Mouse (Mus musculus) lung, adult 2 months (tissue): ENCODE results near the gene Kbtbd4. TPM values are rescaled to one million over a fixed set of nuclear protein-coding genes. Genes with fewer than 3 reads are reported as not detected.

Experiments
- DNase-seq: peaks from one replicate; pipeline ENCODE4 v3.0.0; 2022
- H3K4me1 ChIP-seq: fragments of 200-500 bp; 2 replicates; pipeline ENCODE4 v1.6.1; 2011; ENCODE audit warnings: low read length; ENCODE audit not compliant: control insufficient read depth, insufficient read depth
- H3K4me3 ChIP-seq: fragments of 200-500 bp; replicated peaks from 2 replicates; pipeline ENCODE3; 2011; ENCODE audit warnings: low read depth, mild to moderate bottlenecking, control low read depth, low read length; ENCODE audit errors: extremely low read depth
- CTCF ChIP-seq: fragments of 200-500 bp; IDR thresholded peaks from 2 replicates; pipeline ENCODE4 v1.5.1; 2011; ENCODE audit warnings: mild to moderate bottlenecking, low read length, control low read depth; ENCODE audit not compliant: insufficient read depth
- POLR2A ChIP-seq: fragments of 200-500 bp; IDR thresholded peaks from 2 replicates; pipeline ENCODE4 v1.6.1; 2011; ENCODE audit warnings: low read depth, mild to moderate bottlenecking, control low read depth, low read length, borderline replicate concordance; ENCODE audit errors: extremely low read depth
- WGBS: fragments of 180-500 bp; shearing (Covaris S2); methylation state at CpG from one replicate; pipeline ENCODE4 v1.1.7; 2018; 5-methylcytosine and 5-hydroxymethylcytosine counted together
- polyA plus RNA-seq: library from polyadenylated mRNA; depleted of rRNA; stranded (reverse); fragments of >200 nt; gene quantifications from 2 replicates; pipeline ENCODE4 v1.2.3, GENCODE M21; 2012

Gene Kbtbd4
- polyA plus RNA-seq, 1 experiment = 15.6 TPM

DNA sequence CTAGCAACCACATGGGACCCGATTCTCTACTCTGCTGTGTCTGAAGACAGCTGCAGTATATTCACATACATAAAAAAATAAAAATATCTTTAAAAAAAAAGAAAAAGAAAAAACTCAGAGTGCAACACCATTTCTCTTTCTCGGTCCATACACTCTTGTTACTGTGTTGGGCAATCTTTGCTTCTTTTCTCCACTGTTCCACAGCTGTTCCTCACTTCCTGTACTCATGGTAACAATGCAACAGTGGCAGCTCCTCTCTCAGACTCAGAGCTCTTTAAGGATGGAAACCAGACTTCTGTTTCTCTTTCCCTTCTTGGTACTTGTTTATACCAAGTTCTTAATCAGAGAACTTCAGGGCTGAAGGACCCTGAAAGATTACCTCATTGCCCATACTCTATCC, 1.1 kb upstream of the Kbtbd4 start:
- no peak for DNase-seq
- 54% methylated on average over 2 of the region's 2 CpGs for WGBS
- TF ChIP-seq CTCF (no peak), POLR2A (no peak)
- Histone ChIP-seq H3K4me3 (no peak overlapping the region), H3K4me1 (peaks cover 7% of the 10 kb centered on the region)

DNA sequence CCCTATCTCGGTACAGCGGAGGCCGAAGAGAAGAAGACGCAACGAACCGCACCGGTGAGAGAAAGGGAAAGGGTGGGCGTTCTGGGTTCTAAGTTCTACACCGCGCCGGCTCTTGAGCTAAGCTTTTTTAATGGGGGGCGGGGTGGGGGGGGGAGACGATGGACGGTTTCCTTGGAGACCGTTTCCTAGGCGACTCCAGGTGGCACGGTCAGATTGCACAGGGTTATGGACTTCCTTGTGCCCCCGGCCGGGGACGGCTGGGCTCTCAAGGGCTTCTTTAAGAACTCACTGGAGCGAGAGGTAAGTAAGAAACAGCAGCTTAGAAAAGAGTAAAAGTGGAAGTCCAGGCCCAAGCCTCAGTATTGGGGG, 300 bp downstream of the Kbtbd4 start:
- no peak for DNase-seq
- WGBS = under 1% methylated on average over 21 of the region's 21 CpGs
- no peak for TF ChIP-seq CTCF
- peaks cover 7% of the 10 kb centered on the region for H3K4me1 ChIP-seq
- H3K4me3 ChIP-seq = peak overlapping the region; percentile 73

DNA sequence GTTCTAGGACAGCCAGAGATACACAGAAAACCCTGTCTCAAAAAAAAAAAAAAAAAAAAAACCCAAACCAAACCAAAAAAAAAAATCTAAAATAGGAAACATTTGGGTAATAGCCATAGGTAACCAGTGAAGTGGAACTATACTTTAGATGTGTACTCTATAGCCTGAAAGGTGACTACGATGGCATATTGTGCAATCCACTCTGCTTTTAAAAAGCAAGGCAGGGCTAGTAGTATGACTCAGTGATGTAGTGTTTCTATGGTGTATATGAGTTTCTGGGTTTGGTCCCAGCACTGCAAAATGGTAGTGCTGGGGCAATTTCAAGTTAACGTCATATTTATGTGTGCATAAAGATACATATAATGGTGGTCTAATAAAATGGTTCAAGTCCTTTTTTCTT, 2.2 kb downstream of the Kbtbd4 start:
- DNase-seq = no peak
- no peak for TF ChIP-seq POLR2A
- no peak for TF ChIP-seq CTCF
- Histone ChIP-seq H3K4me1 (peaks cover 7% of the 10 kb centered on the region), H3K4me3 (no peak overlapping the region)
- WGBS = 80% methylated on average over 2 of the region's 2 CpGs

DNA sequence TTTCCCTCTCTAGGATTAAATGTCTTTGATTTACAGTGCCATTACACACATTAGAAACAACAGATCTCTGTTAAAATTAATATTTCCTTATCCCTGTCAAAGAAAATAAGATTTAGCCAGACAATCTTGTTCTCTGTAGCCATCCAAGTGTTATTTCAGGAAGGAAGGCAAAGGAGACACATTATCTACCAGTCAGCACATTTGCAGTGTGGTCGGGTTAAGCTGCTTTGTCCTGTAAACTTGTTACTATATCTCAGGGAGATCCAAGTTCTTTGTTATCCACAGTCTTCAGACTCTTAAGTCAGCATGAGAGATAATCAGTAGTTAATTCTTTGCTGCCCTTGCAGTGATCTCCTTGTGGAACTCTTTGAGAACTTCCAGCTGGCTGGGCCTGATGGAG, 6.3 kb downstream of the Kbtbd4 start:
- no peak for TF ChIP-seq POLR2A
- TF ChIP-seq CTCF = no peak
- 64% methylated on average over 1 of the region's 1 CpGs for WGBS
- Histone ChIP-seq H3K4me1 (peaks cover 7% of the 10 kb centered on the region), H3K4me3 (no peak overlapping the region)
- no peak for DNase-seq

DNA sequence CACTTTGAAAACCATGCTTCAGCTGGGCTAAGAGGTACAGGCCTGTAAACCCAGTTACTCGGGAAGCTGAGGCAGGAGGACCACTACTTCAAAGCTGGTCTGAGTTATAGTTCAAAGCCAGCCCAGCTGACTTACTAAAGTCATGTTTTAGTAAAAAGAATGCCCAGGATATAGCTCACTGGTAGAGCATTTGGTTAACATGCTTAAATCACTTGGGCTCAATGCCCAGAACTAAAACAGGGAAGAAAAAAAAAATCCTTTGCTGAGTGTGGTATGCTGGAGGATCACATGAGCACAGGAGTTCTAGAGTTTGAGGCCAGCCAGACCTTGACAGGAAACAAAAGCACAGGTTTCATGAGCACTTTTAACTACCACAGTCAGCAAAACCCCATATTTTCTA, 7.1 kb downstream of the Kbtbd4 start:
- WGBS = 54% methylated on average over 1 of the region's 1 CpGs
- Histone ChIP-seq H3K4me1 (peaks cover 10% of the 10 kb centered on the region), H3K4me3 (no peak overlapping the region)
- DNase-seq = no peak
- TF ChIP-seq CTCF (no peak), POLR2A (no peak)

DNA sequence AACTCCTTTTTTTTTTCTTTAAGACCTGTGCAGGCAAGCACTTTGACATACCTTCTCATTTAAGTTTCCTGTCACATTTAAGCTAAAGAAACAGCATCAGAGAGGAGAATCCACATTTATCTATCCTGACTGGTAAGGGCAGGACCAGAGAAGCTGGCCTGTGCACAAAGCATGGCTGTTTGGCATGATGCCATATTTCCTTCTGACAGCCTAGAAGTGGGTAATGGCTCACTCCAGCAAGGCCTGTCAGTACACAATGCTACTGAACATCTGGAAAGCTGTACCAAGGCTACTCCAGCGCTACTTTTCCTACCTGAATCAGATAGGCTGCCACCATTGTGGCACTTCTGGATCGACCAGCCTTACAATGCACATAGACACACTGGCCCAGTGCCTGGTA, 9.1 kb downstream of the Kbtbd4 start:
- Histone ChIP-seq H3K4me1 (peaks cover 12% of the 10 kb centered on the region), H3K4me3 (no peak overlapping the region)
- no peak for TF ChIP-seq CTCF
- TF ChIP-seq POLR2A = no peak
- WGBS = 48% methylated on average over 2 of the region's 2 CpGs
- peak; percentile 16 for DNase-seq

DNA sequence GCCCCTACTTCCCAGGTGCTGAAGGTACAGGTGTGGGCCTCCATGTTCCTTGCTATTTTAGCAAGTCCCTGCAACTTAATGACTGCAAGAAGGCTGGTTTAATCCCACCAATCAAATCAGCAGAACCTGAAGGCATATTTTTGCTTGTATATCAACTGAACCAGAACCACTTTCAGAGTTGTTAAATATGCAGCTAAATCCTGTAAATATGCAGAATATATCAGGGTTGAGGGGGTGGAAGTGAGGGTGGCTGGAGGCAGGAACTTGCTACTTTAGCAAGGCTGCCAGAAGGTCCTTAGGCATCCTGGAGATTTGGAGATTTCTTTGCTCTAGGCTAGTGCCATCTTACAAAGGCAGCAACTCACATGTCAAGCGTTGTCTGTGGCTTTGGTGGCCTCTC, 11.0 kb downstream of the Kbtbd4 start:
- WGBS = 94% methylated on average over 1 of the region's 1 CpGs
- no peak overlapping the region for H3K4me3 ChIP-seq
- peaks cover 12% of the 10 kb centered on the region for H3K4me1 ChIP-seq
- DNase-seq = no peak
- no peak for TF ChIP-seq CTCF
- TF ChIP-seq POLR2A = no peak

DNA sequence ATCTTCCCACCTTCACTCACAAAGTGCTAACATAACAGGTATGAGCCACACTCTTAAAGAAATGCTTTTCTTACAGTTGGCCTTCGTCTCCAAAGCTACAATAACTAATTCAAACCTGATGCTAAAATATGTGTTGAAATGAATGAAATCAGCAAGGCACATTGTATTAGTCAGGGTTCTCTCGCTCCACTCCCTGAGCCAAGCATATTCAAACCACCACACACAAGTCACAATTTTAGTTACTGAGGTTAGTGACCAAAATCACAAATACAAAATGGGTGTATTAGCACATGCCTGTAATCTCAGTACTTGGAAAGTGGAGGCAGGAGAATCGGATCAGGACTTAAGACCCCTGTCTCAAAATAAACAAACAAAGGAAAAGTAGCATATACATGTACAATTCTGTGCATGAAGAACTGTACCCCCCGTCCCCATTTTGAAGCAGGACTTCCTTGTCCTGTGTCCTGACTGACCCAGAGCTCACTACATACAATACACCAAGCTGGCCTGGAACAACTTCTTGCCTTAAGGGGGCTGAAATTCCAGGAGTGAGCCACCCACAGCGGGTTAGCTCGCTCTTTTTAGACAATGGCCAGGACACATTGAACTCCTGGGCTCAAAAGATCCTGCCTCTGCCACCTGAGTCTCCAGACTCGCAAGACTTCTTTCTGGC, 12.2 kb downstream of the Kbtbd4 start:
- no peak for DNase-seq
- WGBS = 19% methylated on average over 7 of the region's 7 CpGs
- peaks cover 12% of the 10 kb centered on the region for H3K4me1 ChIP-seq
- TF ChIP-seq CTCF (no peak), POLR2A (no peak)
- H3K4me3 ChIP-seq = peak overlapping the region; percentile 71

DNA sequence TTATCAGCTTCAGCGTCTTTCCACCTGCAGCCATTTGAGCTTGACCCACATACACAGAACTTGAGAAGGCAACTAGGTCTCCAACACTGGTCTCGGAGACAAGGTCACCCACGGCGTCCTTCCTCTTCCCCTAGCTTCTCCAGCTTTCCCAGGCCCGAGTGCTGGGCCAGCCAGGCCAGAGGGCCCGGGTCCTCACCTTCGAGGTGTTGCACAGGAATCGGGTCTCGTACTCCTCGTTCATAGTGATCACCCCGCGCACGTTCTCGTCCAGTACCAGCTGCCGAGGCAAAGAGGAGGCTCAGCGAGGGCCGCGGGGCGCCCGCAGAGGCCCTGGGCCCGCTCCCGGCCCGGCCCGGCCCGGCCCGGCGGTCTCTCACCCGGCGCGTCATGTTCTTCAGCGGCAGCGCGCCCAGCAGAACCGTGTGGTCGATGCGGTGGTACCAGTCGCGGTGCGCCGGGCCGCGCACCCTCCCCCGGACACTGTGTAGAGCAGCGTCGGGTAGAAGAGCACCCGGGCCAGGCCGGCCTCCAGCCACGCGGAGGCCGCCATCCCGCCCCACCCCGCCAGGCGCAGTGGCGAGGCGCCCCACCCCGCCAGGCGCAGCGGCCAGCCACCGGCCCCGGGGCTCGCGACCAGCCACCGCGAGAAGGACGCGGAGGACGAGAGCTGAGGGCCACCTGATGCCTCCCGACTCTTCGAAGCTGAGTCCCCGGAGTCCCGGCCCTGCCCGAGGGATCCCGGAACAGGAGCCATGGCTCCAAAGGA, 12.9 kb downstream of the Kbtbd4 start:
- Histone ChIP-seq H3K4me1 (peaks cover 12% of the 10 kb centered on the region), H3K4me3 (peak overlapping the region; percentile 71)
- TF ChIP-seq CTCF (no peak), POLR2A (peak; percentile 17; the same call in 1 of the 2 replicates)
- peak; percentile 73 for DNase-seq
- WGBS = under 1% methylated on average over 72 of the region's 73 CpGs

DNA sequence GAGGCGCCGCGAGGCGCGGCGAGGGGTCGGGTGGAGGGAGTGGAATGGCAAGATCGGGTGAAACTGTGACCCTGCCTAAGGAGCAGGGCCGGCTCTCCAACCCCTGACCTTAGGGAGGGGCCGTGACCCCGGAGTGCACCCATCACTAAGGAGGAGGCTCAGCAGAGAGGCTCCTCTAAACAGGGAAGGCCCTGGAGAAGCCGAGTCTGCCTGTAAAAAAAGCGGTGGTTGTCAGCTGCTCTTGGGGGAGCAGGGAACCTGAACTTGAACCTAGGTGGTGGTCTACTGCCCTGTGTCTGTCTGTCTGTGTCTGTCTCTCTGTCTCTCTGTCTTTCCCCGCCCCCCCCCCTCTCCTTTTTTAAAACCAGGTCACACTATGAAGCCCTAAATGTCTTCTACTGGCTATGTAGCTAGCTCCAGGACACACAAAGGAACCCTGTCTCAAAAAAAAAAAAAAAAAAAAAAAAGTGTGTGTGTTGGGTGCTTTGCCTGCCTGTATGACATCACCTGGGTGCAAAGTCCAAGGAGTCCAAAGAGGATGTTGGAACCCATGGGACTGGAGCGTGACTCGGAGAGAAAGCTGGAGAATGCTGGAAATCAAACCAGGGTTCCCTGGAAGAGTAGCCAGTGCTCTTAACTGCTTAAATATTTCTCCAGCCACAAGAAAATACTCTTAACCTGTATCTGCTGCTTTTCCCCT, 13.6 kb downstream of the Kbtbd4 start:
- Histone ChIP-seq H3K4me1 (peaks cover 12% of the 10 kb centered on the region), H3K4me3 (peak overlapping the region; percentile 71)
- peak; percentile 76 for DNase-seq
- no peak for TF ChIP-seq CTCF
- no peak for TF ChIP-seq POLR2A
- WGBS = 5% methylated on average over 16 of the region's 16 CpGs
